Mouse (Mus musculus): ENCODE measurements around the gene 4930470P17Rik.

DNA sequence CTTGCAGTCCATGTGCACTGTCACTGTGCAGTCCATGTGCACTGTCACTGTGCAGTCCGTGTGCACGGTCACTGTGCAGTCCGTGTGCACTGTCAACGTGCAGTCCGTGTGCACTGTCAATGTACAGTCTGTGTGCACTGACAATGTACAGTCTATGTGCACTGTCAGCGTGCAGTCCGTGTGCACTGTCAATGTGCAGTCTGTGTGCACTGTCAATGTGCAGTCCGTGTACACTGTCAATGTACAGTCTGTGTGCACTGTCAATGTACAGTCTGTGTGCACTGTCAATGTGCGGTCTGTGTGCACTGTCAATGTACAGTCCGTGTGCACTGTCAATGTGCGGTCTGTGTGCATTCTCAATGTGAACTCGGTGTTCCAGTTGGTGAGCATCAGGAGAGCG is 17.1 kb downstream of the 4930470P17Rik start:
- TF ChIP-seq POLR2A (IDR thresholded peaks at IDR 0.05; ENCODE audit: borderline replicate concordance, low read depth, low read length) (no peak), CTCF (IDR thresholded peaks at IDR 0.05; ENCODE audit: low read depth, low read length) (no peak)

All from bone marrow macrophage, adult 2 months (primary cell).